Mouse (Mus musculus): Measurements from ENCODE around the gene Bcl2.

- no peak for TF ChIP-seq CTCF (IDR thresholded peaks at IDR 0.05; ENCODE audit: extremely low read depth, insufficient read depth, low read length)
- no peak for TF ChIP-seq POLR2A (IDR thresholded peaks at IDR 0.05; ENCODE audit: extremely low read depth, insufficient read depth, low read length)
Measured at GRCm38 (mm10) chr1:106540130-106540529, 173.9 kb downstream of the Bcl2 start.
